Mouse (Mus musculus): ENCODE results near the gene Zfp941. TPM values are rescaled to one million over a fixed set of nuclear protein-coding genes. Genes with fewer than 3 reads are reported as not detected.
"Not testable (repeated sequence)": the region's sequence is repeated elsewhere in the genome, so short reads cannot be mapped to it uniquely, and the experiment has no call there.

The Zfp941 gene
- polyA plus RNA-seq, 1 experiment from 2014 or later: 13.6 TPM

GRCm38 (mm10) chr7:140765391-140765790, 56.6 kb downstream of the Zfp941 start:
- H3K9me3 ChIP-seq (replicated peaks; ENCODE audit: control insufficient read depth, low read length); DNase-seq (ENCODE audit: low spot score): not testable (repeated sequence)

GRCm38 (mm10) chr7:140763447-140764020, 58.4 kb downstream of the Zfp941 start, which contains the start of gene Cyp2e1:
Cyp2e1 (plus strand) TSS chr7:140763739.
- no peak for DNase-seq (ENCODE audit: low spot score)
- 90% methylated on average over 7 of the region's 7 CpGs for WGBS

More at GRCm38 (mm10) chr7:140765391-140765790, 56.6 kb downstream of the Zfp941 start:
- ATAC-seq; H3K27ac ChIP-seq (ENCODE audit: low read depth, low read length); H3K4me2 ChIP-seq (ENCODE audit: low read length); H3K36me3 ChIP-seq (ENCODE audit: control insufficient read depth, insufficient read depth, low read length); H3K27me3 ChIP-seq (replicated peaks; ENCODE audit: control insufficient read depth, insufficient read depth, low read length); H3K9ac ChIP-seq (ENCODE audit: low read length); H3K4me3 ChIP-seq (ENCODE audit: low read depth, low read length); H3K4me1 ChIP-seq (ENCODE audit: control insufficient read depth, insufficient read depth, low read length): not testable (repeated sequence)
- 66% methylated on average over 1 of the region's 1 CpGs for WGBS

GRCm38 (mm10) chr7:140760647-140761046, 61.3 kb downstream of the Zfp941 start:
- Histone ChIP-seq H3K4me3 (ENCODE audit: low read depth, low read length) (no peak overlapping the region), H3K9me3 (replicated peaks; ENCODE audit: control insufficient read depth, low read length) (no peaks in the 10 kb centered on the region), H3K27me3 (replicated peaks; ENCODE audit: control insufficient read depth, insufficient read depth, low read length) (no peaks in the 10 kb centered on the region), H3K9ac (ENCODE audit: low read length) (no peak overlapping the region), H3K4me2 (ENCODE audit: low read length) (no peak overlapping the region), H3K4me1 (ENCODE audit: control insufficient read depth, insufficient read depth, low read length) (no peaks in the 10 kb centered on the region), H3K27ac (ENCODE audit: low read depth, low read length) (no peak overlapping the region), H3K36me3 (ENCODE audit: control insufficient read depth, insufficient read depth, low read length) (no peaks in the 10 kb centered on the region)
- no peak for DNase-seq (ENCODE audit: low spot score)
- ATAC-seq: no peak

More at GRCm38 (mm10) chr7:140763447-140764020, 58.4 kb downstream of the Zfp941 start, which contains the start of gene Cyp2e1:
- Histone ChIP-seq H3K4me3 (ENCODE audit: low read depth, low read length) (no peak within 1 kb of the TSS), H3K9me3 (replicated peaks; ENCODE audit: control insufficient read depth, low read length) (no peaks in the 10 kb centered on the region), H3K27ac (ENCODE audit: low read depth, low read length) (no peak within 1 kb of the TSS), H3K4me2 (ENCODE audit: low read length) (no peak within 1 kb of the TSS), H3K4me1 (ENCODE audit: control insufficient read depth, insufficient read depth, low read length) (no peaks in the 10 kb centered on the region), H3K27me3 (replicated peaks; ENCODE audit: control insufficient read depth, insufficient read depth, low read length) (no peaks in the 10 kb centered on the region), H3K9ac (ENCODE audit: low read length) (no peak within 1 kb of the TSS), H3K36me3 (ENCODE audit: control insufficient read depth, insufficient read depth, low read length) (no peaks in the 10 kb centered on the region)
- no peak for ATAC-seq

Other genes starting within 250 kb of the Zfp941 start
- gene Olfr46, start 220.9 kb downstream of the Zfp941 start, polyA plus RNA-seq (2014; fragmentation: Nextera tagmentation; extraction: Ambion mirVana): not detected in 2 replicates
- not detected in 2 replicates for gene Olfr61, start 193.2 kb downstream of the Zfp941 start, polyA plus RNA-seq (2014; fragmentation: Nextera tagmentation; extraction: Ambion mirVana)
- not detected in 2 replicates for gene Olfr53, start 175.7 kb downstream of the Zfp941 start, polyA plus RNA-seq (2014; fragmentation: Nextera tagmentation; extraction: Ambion mirVana)
- not detected in 2 replicates for gene Olfr539, start 162.2 kb downstream of the Zfp941 start, polyA plus RNA-seq (2014; fragmentation: Nextera tagmentation; extraction: Ambion mirVana)
- not detected in 2 replicates for gene Olfr45, start 140.2 kb downstream of the Zfp941 start, polyA plus RNA-seq (2014; fragmentation: Nextera tagmentation; extraction: Ambion mirVana)
- not detected in 2 replicates for gene Olfr541, start 124.9 kb downstream of the Zfp941 start, polyA plus RNA-seq (2014; fragmentation: Nextera tagmentation; extraction: Ambion mirVana)
- gene Cyp2e1, start 58.4 kb downstream of the Zfp941 start, polyA plus RNA-seq (2014; fragmentation: Nextera tagmentation; extraction: Ambion mirVana): not detected in 2 replicates
- gene Syce1, start 34.3 kb downstream of the Zfp941 start, polyA plus RNA-seq (2014; fragmentation: Nextera tagmentation; extraction: Ambion mirVana): 0.23 and 0.45 TPM in 2 replicates
- 0.41 TPM in 1 of 2 replicates, not detected in the other for gene Urah, start 12.8 kb upstream of the Zfp941 start, polyA plus RNA-seq (2014; fragmentation: Nextera tagmentation; extraction: Ambion mirVana)
- not detected in 2 replicates for gene Scgb1c1, start 23.4 kb upstream of the Zfp941 start, polyA plus RNA-seq (2014; fragmentation: Nextera tagmentation; extraction: Ambion mirVana)
- not detected in 2 replicates for gene Odf3, start 25.6 kb upstream of the Zfp941 start, polyA plus RNA-seq (2014; fragmentation: Nextera tagmentation; extraction: Ambion mirVana)
- not detected in 2 replicates for gene Gm45785, start 34.2 kb upstream of the Zfp941 start, polyA plus RNA-seq (2014; fragmentation: Nextera tagmentation; extraction: Ambion mirVana)
- 95.0 and 96.9 TPM in 2 replicates for gene Ric8a, start 34.8 kb upstream of the Zfp941 start, polyA plus RNA-seq (2014; fragmentation: Nextera tagmentation; extraction: Ambion mirVana)
- gene Bet1l, start 35.4 kb upstream of the Zfp941 start, polyA plus RNA-seq (2014; fragmentation: Nextera tagmentation; extraction: Ambion mirVana): 47.2 and 53.3 TPM in 2 replicates
- gene Psmd13, start 59.8 kb upstream of the Zfp941 start, polyA plus RNA-seq (2014; fragmentation: Nextera tagmentation; extraction: Ambion mirVana): 262 and 286 TPM in 2 replicates
- gene Sirt3, start 60.1 kb upstream of the Zfp941 start, polyA plus RNA-seq (2014; fragmentation: Nextera tagmentation; extraction: Ambion mirVana): 28.2 and 29.5 TPM in 2 replicates
- not detected in 2 replicates for gene Cox8b, start 78.3 kb upstream of the Zfp941 start, polyA plus RNA-seq (2014; fragmentation: Nextera tagmentation; extraction: Ambion mirVana)
- 0.37 and 0.73 TPM in 2 replicates for gene Nlrp6, start 98.7 kb upstream of the Zfp941 start, polyA plus RNA-seq (2014; fragmentation: Nextera tagmentation; extraction: Ambion mirVana)
- gene Pgghg, start 119.2 kb upstream of the Zfp941 start, polyA plus RNA-seq (2014; fragmentation: Nextera tagmentation; extraction: Ambion mirVana): 8.8 TPM in 2 replicates
- not detected in 2 replicates for gene Ifitm5, start 128.1 kb upstream of the Zfp941 start, polyA plus RNA-seq (2014; fragmentation: Nextera tagmentation; extraction: Ambion mirVana)
- not detected in 2 replicates for gene Gm45717, start 133.8 kb upstream of the Zfp941 start, polyA plus RNA-seq (2014; fragmentation: Nextera tagmentation; extraction: Ambion mirVana)
- 163 and 235 TPM in 2 replicates for gene Ifitm2, start 133.8 kb upstream of the Zfp941 start, polyA plus RNA-seq (2014; fragmentation: Nextera tagmentation; extraction: Ambion mirVana)
- gene Ifitm1, start 145.0 kb upstream of the Zfp941 start, polyA plus RNA-seq (2014; fragmentation: Nextera tagmentation; extraction: Ambion mirVana): 11.0 and 12.2 TPM in 2 replicates
- 24.7 and 29.7 TPM in 2 replicates for gene Ifitm3, start 188.6 kb upstream of the Zfp941 start, polyA plus RNA-seq (2014; fragmentation: Nextera tagmentation; extraction: Ambion mirVana)
- gene Ifitm6, start 195.7 kb upstream of the Zfp941 start, polyA plus RNA-seq (2014; fragmentation: Nextera tagmentation; extraction: Ambion mirVana): 0.27 and 0.37 TPM in 2 replicates
- not detected in 2 replicates for gene Gm17387, start 207.0 kb upstream of the Zfp941 start, polyA plus RNA-seq (2014; fragmentation: Nextera tagmentation; extraction: Ambion mirVana)
- 29.1 and 29.5 TPM in 2 replicates for gene B4galnt4, start 238.9 kb upstream of the Zfp941 start, polyA plus RNA-seq (2014; fragmentation: Nextera tagmentation; extraction: Ambion mirVana)

Data from forebrain, embryonic 14.5 days (tissue).